Comparison of ENCODE assay signal across 23 mouse cellular contexts in genomic region chr19:25002032-25002431, GRCm38 (mm10). TPM values are rescaled to one million over a fixed set of nuclear protein-coding genes. Genes with fewer than 3 reads are reported as not detected.
A peak's percentile ranks its signal among the peaks of the same experiment; 100 is the strongest.
DNase-seq lines count a peak whose midpoint lies in the region; ATAC-seq and TF ChIP-seq lines count a peak whose summit lies in the region.
"Had no signal": no experiment of that assay in that cellular context is flagged by ENCODE, and none has a peak within 500 bp of the region (broad histone marks: within the 10 kb centered on the region; RNA-seq: fewer than 3 reads in every experiment).

No protein-coding gene starts in this region.

- H3K9me3 ChIP-seq in liver, embryonic 14.5 days (ENCODE audit: control insufficient read depth, low read length): no peaks in the 10 kb centered on the region
- H3K9me3 ChIP-seq in forebrain, embryonic 15.5 days: no peaks in the 10 kb centered on the region
- H3K9me3 ChIP-seq: hindbrain, embryonic 12.5 days; midbrain, embryonic 12.5 days had no signal

- no peak overlapping the region; the same call in 1 of the 2 replicates for H3K4me3 ChIP-seq in liver, adult 2 months (ENCODE audit: insufficient read depth, low read depth, low read length)
- H3K4me3 ChIP-seq in bone marrow macrophage, adult 2 months (ENCODE audit: insufficient read depth, low read length): peak overlapping the region; percentile 98
- H3K4me3 ChIP-seq in liver, embryonic 14.5 days (ENCODE audit: insufficient read depth in 1 of 2, low read depth in 2 of 2, low read length in 2 of 2): peak overlapping the region in 1 of 2 experiments; percentile 2; a peak in 2 of 4 replicates
- no peak overlapping the region for H3K4me3 ChIP-seq in forebrain, embryonic 15.5 days
- H3K4me3 ChIP-seq: hindbrain, embryonic 12.5 days; layer of hippocampus, adult 2 months; midbrain, embryonic 12.5 days had no signal

- DNase-seq in liver, adult 2 months (ENCODE audit: extremely low read depth, low read depth, low spot score): peak; percentile 20
- DNase-seq in liver: no peak
- no peak for DNase-seq in liver, embryonic 14.5 days (ENCODE audit: low read depth in 3 of 3, low spot score in 3 of 3)
- no peak for DNase-seq in yolk sac, embryonic 10.5 days (ENCODE audit: low spot score)
- DNase-seq in left cerebral cortex, adult 18-20 months (ENCODE audit: low spot score in 2 of 2): no peak
- DNase-seq: adrenal gland, postnatal 36 days; cerebellum, postnatal 14 days; embryo, embryonic 11 days; gastrocnemius, postnatal 36 days; heart, postnatal 10 days; kidney, adult 8-10 months; kidney, postnatal 14 days; left cerebral cortex, postnatal 4 days; right cerebral cortex, postnatal 14 days; thymus, postnatal 14 days had no signal

- TF ChIP-seq EP300 in liver, embryonic 14.5 days (IDR thresholded peaks at IDR 0.05; ENCODE audit: low read depth): no peak

- H3K27ac ChIP-seq in liver, adult 2 months (replicated peaks; ENCODE audit: insufficient read depth, low read depth, low read length): no peak overlapping the region; the same call in 1 of the 2 replicates
- peak overlapping the region; percentile 90 for H3K27ac ChIP-seq in bone marrow macrophage, adult 2 months (ENCODE audit: insufficient read depth, low read depth, low read length)
- no peak overlapping the region for H3K27ac ChIP-seq in liver, embryonic 14.5 days
- no peak overlapping the region for H3K27ac ChIP-seq in forebrain, embryonic 15.5 days (replicated peaks)
- H3K27ac ChIP-seq: hindbrain, embryonic 12.5 days; layer of hippocampus, adult 2 months; midbrain, embryonic 12.5 days had no signal

- 87% methylated on average over 6 of the region's 6 CpGs for WGBS in liver, adult 2 months
- 48% methylated on average over 6 of the region's 6 CpGs for WGBS in liver, embryonic 14.5 days (ENCODE audit: insufficient replicate concordance)
- 91% methylated on average over 6 of the region's 6 CpGs for WGBS in forebrain, embryonic 15.5 days

- no peak for TF ChIP-seq POLR2A in liver, adult 2 months (IDR thresholded peaks at IDR 0.05; ENCODE audit: extremely low read depth, insufficient read depth, low read length)
- no peak for TF ChIP-seq POLR2A in bone marrow macrophage, adult 2 months (IDR thresholded peaks at IDR 0.05; ENCODE audit: borderline replicate concordance, low read depth, low read length)

- no peaks in the 10 kb centered on the region for H3K27me3 ChIP-seq in liver, adult 2 months (ENCODE audit: control insufficient read depth, insufficient read depth, low read length)
- H3K27me3 ChIP-seq in liver, embryonic 14.5 days (ENCODE audit: control insufficient read depth, insufficient read depth, low read length): no peaks in the 10 kb centered on the region; the same call in 1 of the 2 replicates
- peaks cover 55% of the 10 kb centered on the region for H3K27me3 ChIP-seq in forebrain, embryonic 15.5 days

- TF ChIP-seq CTCF in liver, adult 2 months (IDR thresholded peaks at IDR 0.05; ENCODE audit: low read depth, low read length): no peak
- no peak for TF ChIP-seq CTCF in bone marrow macrophage, adult 2 months (IDR thresholded peaks at IDR 0.05; ENCODE audit: low read depth, low read length)
- no peak for TF ChIP-seq CTCF in liver, embryonic 14.5 days (IDR thresholded peaks at IDR 0.05; ENCODE audit: low read depth)

- H3K79me2 ChIP-seq in liver, adult 2 months (ENCODE audit: control insufficient read depth, insufficient read depth, low read length): peaks cover 2% of the 10 kb centered on the region; the same call in 1 of the 2 replicates

- H3K4me1 ChIP-seq in liver, adult 2 months (ENCODE audit: control insufficient read depth, insufficient read depth, low read length): no peaks in the 10 kb centered on the region; the same call in 1 of the 2 replicates
- H3K4me1 ChIP-seq in bone marrow macrophage, adult 2 months (ENCODE audit: control insufficient read depth, insufficient read depth, low read length): peaks cover 41% of the 10 kb centered on the region
- H3K4me1 ChIP-seq in liver, embryonic 14.5 days (replicated peaks; ENCODE audit: control insufficient read depth in 2 of 2, insufficient read depth in 2 of 2, low read length in 1 of 2): peaks cover 10 to 39% of the 10 kb centered on the region in 2 experiments
- H3K4me1 ChIP-seq in forebrain, embryonic 15.5 days: peaks cover 14% of the 10 kb centered on the region

- peak overlapping the region; percentile 90 for H3K4me2 ChIP-seq in liver, embryonic 14.5 days (ENCODE audit: low read depth)
- no peak overlapping the region for H3K4me2 ChIP-seq in forebrain, embryonic 15.5 days (replicated peaks)
- H3K4me2 ChIP-seq: heart, embryonic 11.5 days; hindbrain, embryonic 12.5 days; midbrain, embryonic 12.5 days had no signal

- no peak overlapping the region for H3K9ac ChIP-seq in liver, adult 2 months (ENCODE audit: low read depth, low read length)
- no peak overlapping the region for H3K9ac ChIP-seq in liver, embryonic 14.5 days (replicated peaks)
- no peak overlapping the region for H3K9ac ChIP-seq in forebrain, embryonic 15.5 days (replicated peaks)
- H3K9ac ChIP-seq: hindbrain, embryonic 12.5 days; midbrain, embryonic 12.5 days had no signal

- no peaks in the 10 kb centered on the region for H3K36me3 ChIP-seq in liver, adult 2 months (ENCODE audit: control insufficient read depth, insufficient read depth, low read length)
- no peaks in the 10 kb centered on the region for H3K36me3 ChIP-seq in liver, embryonic 14.5 days (replicated peaks; ENCODE audit: control insufficient read depth, insufficient read depth, low read depth)
- H3K36me3 ChIP-seq in forebrain, embryonic 15.5 days: no peaks in the 10 kb centered on the region
- H3K36me3 ChIP-seq: hindbrain, embryonic 12.5 days; midbrain, embryonic 12.5 days had no signal

- no peak for ATAC-seq in liver, embryonic 14.5 days (ENCODE audit: insufficient read depth)
- ATAC-seq in megakaryocyte progenitor cell, adult 5-6 weeks (replicated peaks; ENCODE audit: poor library complexity): peak; percentile 33
- no peak for ATAC-seq in forebrain, embryonic 15.5 days (replicated peaks)
- ATAC-seq: forebrain, embryonic 16.5 days had no signal

RNA-seq across cellular contexts. Expression of gene Dock8, which starts 2.7 kb away (rescaled TPM):
- total RNA-seq in liver, adult 2 months (2014; rRNA removed): 8.9 and 10.9 TPM in 2 replicates
- 9.7 and 10.8 TPM in 2 replicates for polyA plus RNA-seq in liver, adult 2 months (2012; rRNA removed)
- polyA plus RNA-seq in bone marrow macrophage, adult 2 months (2012; ENCODE audit: insufficient read depth, insufficient read length, missing spikeins): 78.5 and 83.3 TPM in 2 replicates
- 2.8 and 3.4 TPM in 2 replicates for polyA plus RNA-seq in liver, embryonic 14.5 days (2012; rRNA removed)
- 5.9 TPM in 2 replicates for polyA plus RNA-seq in liver, embryonic 14.5 days (2014; fragmentation: Nextera tagmentation; extraction: Ambion mirVana)
- total RNA-seq in megakaryocyte progenitor cell, adult 5-6 weeks (2015): 81.8 and 91.6 TPM in 2 replicates
- total RNA-seq in megakaryocyte progenitor cell, adult 5-6 weeks (2017): 40.7 and 45.9 TPM in 2 replicates
- 1.1 and 1.4 TPM in 2 replicates for polyA plus RNA-seq in forebrain, embryonic 15.5 days (2015; fragmentation: Nextera tagmentation; extraction: Ambion mirVana)
- 1 to 10 TPM; 2.5 to 3.3 TPM for total RNA-seq in left cerebral cortex, adult 18-20 months (2021)

RNA-seq across cellular contexts. Expression of gene Cbwd1, which starts 40.6 kb away (rescaled TPM):
- total RNA-seq in liver, adult 2 months (2014; rRNA removed): 8.5 and 9.7 TPM in 2 replicates
- 0.82 and 1.1 TPM in 2 replicates for polyA plus RNA-seq in liver, adult 2 months (2012; rRNA removed)
- 7.2 and 7.4 TPM in 2 replicates for polyA plus RNA-seq in bone marrow macrophage, adult 2 months (2012; ENCODE audit: insufficient read depth, insufficient read length, missing spikeins)
- 2.6 and 5.8 TPM in 2 replicates for polyA plus RNA-seq in liver, embryonic 14.5 days (2012; rRNA removed)
- polyA plus RNA-seq in liver, embryonic 14.5 days (2014; fragmentation: Nextera tagmentation; extraction: Ambion mirVana): 9.7 and 10.6 TPM in 2 replicates
- 20.2 and 21.9 TPM in 2 replicates for total RNA-seq in megakaryocyte progenitor cell, adult 5-6 weeks (2015)
- total RNA-seq in megakaryocyte progenitor cell, adult 5-6 weeks (2017): 41.9 and 44.6 TPM in 2 replicates
- 16.0 and 18.5 TPM in 2 replicates for polyA plus RNA-seq in forebrain, embryonic 15.5 days (2015; fragmentation: Nextera tagmentation; extraction: Ambion mirVana)
- total RNA-seq in left cerebral cortex, adult 18-20 months (2021): 10 to 100 TPM; 12.6 to 15.5 TPM
